Mouse (Mus musculus) kidney, embryonic 14.5 days (tissue): ENCODE data around the gene Schip1. TPM values are rescaled to one million over a fixed set of nuclear protein-coding genes. Genes with fewer than 3 reads are reported as not detected.
A peak's percentile ranks its signal among the peaks of the same experiment; 100 is the strongest.

ENCODE experiments used
- ATAC-seq: fragments of 200-750 bp; cut with Nextera tagmentation; 2 replicates; pipeline ENCODE4 v1.8.0; 2017; ENCODE audit warnings: moderate number of reproducible peaks, mild to moderate bottlenecking, moderate TSS enrichment, moderate library complexity; ENCODE audit not compliant: low FRiP score, low TSS enrichment
- H3K27ac ChIP-seq: fragments of 300-500 bp; sonication (generic); 2 replicates; pipeline ENCODE4 v1.5.1; 2014; ENCODE audit warnings: low read depth, mild to moderate bottlenecking, low read length, moderate library complexity, mixed read lengths
- H3K27me3 ChIP-seq: fragments of 300-500 bp; sonication (generic); 2 replicates; pipeline ENCODE4 v1.6.1; 2014; ENCODE audit warnings: mild to moderate bottlenecking, low read length; ENCODE audit not compliant: control insufficient read depth, insufficient read depth
- H3K36me3 ChIP-seq: fragments of 300-500 bp; sonication (generic); 2 replicates; pipeline ENCODE4 v1.6.1; 2014; ENCODE audit warnings: low read length, mixed read lengths; ENCODE audit not compliant: control insufficient read depth, insufficient read depth
- H3K4me1 ChIP-seq: fragments of 300-500 bp; sonication (generic); 2 replicates; pipeline ENCODE4 v1.6.1; 2014; ENCODE audit warnings: low read length, mixed read lengths; ENCODE audit not compliant: control insufficient read depth, insufficient read depth
- H3K4me2 ChIP-seq: fragments of 300-500 bp; sonication (generic); replicated peaks from 2 replicates; pipeline ENCODE4 v1.6.1; 2014; ENCODE audit warnings: low read depth, mild to moderate bottlenecking, low read length
- H3K4me3 ChIP-seq: fragments of 300-500 bp; sonication (generic); 2 replicates; pipeline ENCODE4 v1.5.1; 2014; ENCODE audit warnings: mild to moderate bottlenecking, low read length
- H3K9ac ChIP-seq: fragments of 300-500 bp; sonication (generic); 2 replicates; pipeline ENCODE4 v1.6.1; 2014; ENCODE audit warnings: low read depth, mild to moderate bottlenecking, low read length, moderate library complexity
- H3K9me3 ChIP-seq: fragments of 300-500 bp; sonication (generic); 2 replicates; pipeline ENCODE4 v1.6.1; 2016; ENCODE audit warnings: low read length; ENCODE audit not compliant: control insufficient read depth
- WGBS: fragments of 180-500 bp; shearing (Covaris S2); extraction: QIAGEN DNeasy Blood & Tissue Kit; methylation state at CpG from one replicate; pipeline ENCODE4 v1.1.7; 2014; 5-methylcytosine and 5-hydroxymethylcytosine counted together
- polyA plus RNA-seq: library from polyadenylated mRNA; unstranded; fragments of >200 nt; fragmentation: Nextera tagmentation; extraction: Ambion mirVana; gene quantifications from 2 replicates; pipeline ENCODE4 v1.2.1, GENCODE M21; 2014

The Schip1 gene
- polyA plus RNA-seq, 1 experiment from 2014 or later = 50.1 TPM

DNA sequence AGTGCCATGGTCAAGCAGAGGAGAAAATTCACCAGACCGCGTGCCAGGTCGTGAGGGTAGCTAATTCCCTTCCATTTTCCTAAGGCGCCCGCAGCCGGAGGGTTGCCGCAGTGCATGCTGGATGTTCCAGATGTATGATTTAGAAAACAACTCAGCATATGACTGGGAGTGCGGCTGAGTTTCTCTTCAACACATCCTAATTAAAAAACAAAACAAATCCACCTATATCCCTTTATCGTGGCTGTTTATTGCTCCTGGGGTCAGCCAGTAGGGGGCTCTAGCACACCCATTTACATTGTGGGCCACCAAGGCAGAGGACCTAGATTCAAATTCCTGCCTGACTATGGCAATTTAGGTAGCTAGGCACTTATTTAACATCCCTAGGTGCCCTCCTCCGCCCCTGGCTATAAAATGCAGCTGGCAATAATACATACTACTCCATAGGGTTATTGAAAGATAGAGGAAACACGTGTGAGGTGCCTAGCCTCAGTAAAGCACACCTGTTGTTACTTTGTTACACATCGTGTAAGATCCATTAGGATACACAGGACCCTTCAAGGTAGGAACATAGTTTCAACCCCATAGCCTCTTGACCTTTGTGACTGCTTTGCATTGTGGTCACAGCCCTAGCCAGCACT, 517.6 kb downstream of the Schip1 start:
- no peak overlapping the region for H3K9ac ChIP-seq
- no peak overlapping the region for H3K4me3 ChIP-seq
- 78% methylated on average over 12 of the region's 12 CpGs for WGBS
- no peaks in the 10 kb centered on the region for H3K36me3 ChIP-seq
- H3K27me3 ChIP-seq = no peaks in the 10 kb centered on the region
- no peaks in the 10 kb centered on the region for H3K9me3 ChIP-seq
- H3K4me1 ChIP-seq = peaks cover 26% of the 10 kb centered on the region
- no peak overlapping the region for H3K4me2 ChIP-seq
- 0 out of 2 replicates have a peak, but pooled peaks have one; percentile 10 for ATAC-seq
- H3K27ac ChIP-seq = peak overlapping the region; percentile 2; the same call in 1 of the 2 replicates

DNA sequence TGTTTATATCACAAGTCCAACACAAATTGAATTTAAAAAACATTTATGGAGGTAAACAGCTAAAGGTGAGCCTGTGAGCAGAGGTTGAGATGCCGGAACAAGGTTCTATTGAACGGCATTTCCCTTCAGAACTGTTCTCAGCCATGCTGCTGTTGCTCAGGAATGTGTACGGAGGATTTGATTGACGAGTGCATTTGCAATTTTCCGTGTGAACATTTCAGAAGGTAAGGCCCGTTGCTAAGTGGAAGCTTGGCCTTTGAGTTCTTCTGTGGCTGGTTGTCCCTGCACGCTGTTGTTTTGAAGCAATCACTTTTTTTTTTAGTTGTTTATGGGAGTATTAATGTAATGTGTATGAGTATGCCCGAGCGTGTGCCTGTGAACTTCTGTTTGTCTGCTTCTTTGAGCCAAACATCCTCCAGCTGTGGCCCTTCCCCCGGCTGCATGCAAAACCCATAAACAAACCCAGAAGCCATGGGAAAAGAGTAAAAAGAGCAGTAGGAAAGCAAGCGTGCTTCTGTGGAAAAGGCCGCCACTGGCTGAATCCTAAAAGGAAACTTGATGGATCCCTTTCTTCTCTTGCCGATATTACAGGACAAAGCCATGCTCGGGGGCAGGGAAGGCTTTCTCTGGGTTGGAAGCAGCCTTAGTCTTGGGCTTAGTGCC, 518.6 kb downstream of the Schip1 start:
- Histone ChIP-seq H3K4me1 (peaks cover 29% of the 10 kb centered on the region), H3K27me3 (no peaks in the 10 kb centered on the region), H3K9ac (no peak overlapping the region; the same call in 1 of the 2 replicates), H3K4me3 (no peak overlapping the region), H3K9me3 (no peaks in the 10 kb centered on the region), H3K27ac (peak overlapping the region; percentile 80; the same call in 1 of the 2 replicates), H3K4me2 (peak overlapping the region; percentile 15; the same call in 1 of the 2 replicates), H3K36me3 (no peaks in the 10 kb centered on the region)
- ATAC-seq = no peak
- 29% methylated on average over 14 of the region's 14 CpGs for WGBS

DNA sequence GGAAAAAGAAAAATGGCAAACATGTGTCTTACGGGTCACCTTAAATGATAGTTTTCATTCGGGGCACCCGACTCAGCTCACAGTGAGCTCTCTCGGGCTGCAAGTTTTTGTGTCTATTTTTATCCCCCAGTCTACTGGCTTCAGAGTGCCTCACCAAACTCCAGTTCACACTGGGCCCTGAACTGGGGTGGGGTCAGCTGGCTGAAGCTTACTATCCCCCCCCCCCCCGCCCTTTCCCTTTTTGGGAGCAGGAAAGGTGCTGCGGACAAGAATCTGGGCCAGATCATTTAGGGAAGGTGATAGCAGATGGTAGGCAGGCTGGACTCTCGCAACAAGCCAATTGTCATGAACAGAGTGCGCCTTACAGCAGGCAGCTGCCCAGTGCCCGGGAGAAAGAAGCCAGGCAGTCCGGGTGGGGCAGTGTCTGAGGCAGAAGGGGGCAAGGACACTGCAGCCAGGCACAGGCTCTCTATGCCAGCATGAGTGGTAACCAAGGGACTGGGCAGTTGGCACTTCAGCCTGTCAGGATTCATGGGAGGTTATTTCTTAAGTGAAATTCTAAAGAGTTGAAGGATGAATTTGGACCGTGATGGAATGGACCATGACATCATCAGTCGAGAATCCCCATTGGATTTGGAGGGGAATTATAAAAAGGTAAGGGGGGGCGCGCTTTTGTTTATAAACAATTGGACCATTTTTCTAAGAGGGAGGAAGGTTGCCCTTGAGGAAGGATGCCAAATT, 519.3 kb downstream of the Schip1 start:
- H3K4me3 ChIP-seq = no peak overlapping the region
- no peaks in the 10 kb centered on the region for H3K36me3 ChIP-seq
- WGBS = 63% methylated on average over 13 of the region's 14 CpGs
- H3K27ac ChIP-seq = peak overlapping the region; percentile 80; the same call in 1 of the 2 replicates
- H3K9ac ChIP-seq = no peak overlapping the region
- ATAC-seq = no peak
- peaks cover 30% of the 10 kb centered on the region for H3K4me1 ChIP-seq
- H3K4me2 ChIP-seq = no peak overlapping the region; the same call in 1 of the 2 replicates
- no peaks in the 10 kb centered on the region for H3K27me3 ChIP-seq
- H3K9me3 ChIP-seq = no peaks in the 10 kb centered on the region

DNA sequence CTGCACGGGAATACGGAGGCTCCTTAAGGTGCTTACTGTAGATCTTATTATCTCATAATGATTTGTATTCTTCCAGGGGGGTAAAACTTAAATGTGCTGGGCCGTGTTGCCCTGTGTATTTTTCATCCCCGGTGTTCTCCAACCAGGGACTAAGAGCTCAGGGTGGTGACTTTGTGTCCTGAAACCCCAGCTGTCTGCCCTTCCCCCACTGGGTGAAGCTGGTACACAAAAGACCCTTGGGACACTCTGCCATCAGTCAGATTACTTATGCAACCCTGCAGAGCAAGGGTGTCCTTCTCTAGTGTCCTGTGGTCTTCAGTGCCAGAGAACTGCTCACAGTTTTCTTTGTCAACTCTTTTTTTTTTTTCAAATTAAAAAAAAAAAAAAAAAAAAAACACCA, 520.6 kb downstream of the Schip1 start:
- Histone ChIP-seq H3K9ac (no peak overlapping the region), H3K9me3 (no peaks in the 10 kb centered on the region), H3K27me3 (no peaks in the 10 kb centered on the region), H3K4me3 (no peak overlapping the region), H3K4me2 (no peak overlapping the region), H3K27ac (no peak overlapping the region), H3K4me1 (peaks cover 32% of the 10 kb centered on the region), H3K36me3 (no peaks in the 10 kb centered on the region)
- 92% methylated on average over 4 of the region's 4 CpGs for WGBS
- no peak for ATAC-seq

DNA sequence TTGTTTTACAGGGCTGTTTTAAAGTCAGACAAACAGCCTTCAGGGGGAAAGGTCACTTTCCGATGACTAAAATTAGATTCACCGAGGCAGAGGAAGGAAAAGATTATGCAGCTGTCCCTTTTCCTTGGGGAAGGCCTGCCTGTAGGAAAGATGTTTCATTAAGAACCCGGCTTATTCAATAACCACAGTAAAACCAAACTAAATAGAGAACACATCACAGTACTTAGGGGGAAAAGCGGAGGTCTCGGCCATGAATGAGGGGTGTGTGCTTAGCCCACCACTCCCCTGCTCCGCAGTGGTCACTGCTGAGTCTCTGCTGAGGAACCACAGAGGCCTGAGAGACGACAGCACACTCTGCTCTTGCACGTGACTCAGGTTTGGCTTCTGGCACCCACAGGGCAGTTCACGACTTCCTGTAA, 522.1 kb downstream of the Schip1 start:
- Histone ChIP-seq H3K9me3 (no peaks in the 10 kb centered on the region), H3K4me2 (no peak overlapping the region), H3K36me3 (no peaks in the 10 kb centered on the region), H3K9ac (no peak overlapping the region; the same call in 1 of the 2 replicates), H3K27me3 (no peaks in the 10 kb centered on the region), H3K4me3 (no peak overlapping the region), H3K4me1 (peaks cover 32% of the 10 kb centered on the region), H3K27ac (peak overlapping the region; percentile 51; the same call in 1 of the 2 replicates)
- 26% methylated on average over 9 of the region's 9 CpGs for WGBS
- peak; percentile 40; the same call in 1 of the 2 replicates for ATAC-seq

DNA sequence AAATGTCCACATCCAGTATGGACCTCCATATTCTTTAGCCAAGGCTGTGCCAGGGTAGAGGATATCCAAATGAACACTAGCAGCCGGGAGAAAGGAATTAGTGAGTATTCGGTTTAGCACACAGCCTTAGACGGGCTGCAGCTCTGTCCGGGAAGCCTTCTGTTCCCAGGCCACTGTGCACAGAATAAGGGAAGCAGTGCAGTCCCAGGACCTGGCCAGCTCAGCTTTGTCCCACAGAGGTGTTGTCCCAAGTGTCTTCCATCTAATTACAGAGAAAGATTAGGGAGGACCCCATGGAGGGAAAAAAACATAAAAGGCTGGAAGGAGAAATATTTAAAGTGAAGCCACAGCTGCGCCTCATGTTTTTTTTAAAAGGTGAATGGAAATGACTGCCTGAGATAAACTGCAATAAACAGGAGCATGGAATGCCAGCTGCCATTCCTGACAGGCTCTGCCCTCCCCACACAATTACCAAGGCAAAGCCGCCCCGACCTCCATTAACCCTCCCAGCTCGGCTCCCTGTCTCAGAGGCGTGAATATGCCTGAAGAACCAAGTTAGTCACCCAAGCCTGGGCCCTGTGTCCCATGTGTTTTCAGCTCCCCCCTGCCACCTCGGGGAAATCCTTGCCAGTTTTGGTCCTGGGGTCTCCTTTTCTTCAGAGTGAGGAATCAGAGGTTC, 523.1 kb downstream of the Schip1 start:
- Histone ChIP-seq H3K4me2 (no peak overlapping the region), H3K27ac (no peak overlapping the region; the same call in 1 of the 2 replicates), H3K9me3 (no peaks in the 10 kb centered on the region), H3K36me3 (no peaks in the 10 kb centered on the region), H3K27me3 (no peaks in the 10 kb centered on the region), H3K9ac (no peak overlapping the region), H3K4me3 (no peak overlapping the region), H3K4me1 (peaks cover 32% of the 10 kb centered on the region)
- no peak for ATAC-seq
- 45% methylated on average over 10 of the region's 10 CpGs for WGBS

DNA sequence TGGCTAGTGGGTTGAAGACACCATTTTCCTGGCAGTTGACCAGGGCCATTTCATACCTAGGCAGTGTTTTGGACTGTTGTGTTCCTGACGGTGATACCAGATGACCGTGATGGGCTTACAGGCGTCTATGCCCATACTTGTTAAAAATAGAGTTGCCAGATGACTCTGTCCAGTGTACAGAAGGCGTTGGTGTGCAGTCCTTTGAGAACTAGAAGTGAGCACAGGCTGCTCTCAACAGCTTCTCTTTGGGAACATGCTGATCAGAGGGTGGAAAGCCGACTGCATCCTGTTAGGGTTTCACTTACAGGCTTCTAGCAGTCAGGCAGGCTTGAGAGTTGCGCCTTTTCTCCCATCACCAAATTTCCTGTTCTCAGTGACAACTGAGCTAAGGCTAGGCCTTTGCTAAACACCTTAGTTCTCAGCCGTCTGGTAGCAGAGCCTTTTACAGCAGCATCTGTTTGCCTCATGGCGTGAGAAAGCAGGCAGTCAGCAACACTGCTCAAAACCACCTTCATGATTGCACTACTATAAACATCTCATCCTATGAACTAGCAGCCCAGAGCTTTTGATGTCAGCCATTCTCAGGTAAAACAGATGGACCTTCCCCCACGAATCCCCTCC, 524.7 kb downstream of the Schip1 start:
- Histone ChIP-seq H3K27me3 (no peaks in the 10 kb centered on the region), H3K9ac (no peak overlapping the region), H3K4me1 (peaks cover 30% of the 10 kb centered on the region), H3K36me3 (no peaks in the 10 kb centered on the region), H3K4me3 (no peak overlapping the region), H3K4me2 (no peak overlapping the region), H3K27ac (no peak overlapping the region), H3K9me3 (no peaks in the 10 kb centered on the region)
- WGBS = 69% methylated on average over 9 of the region's 9 CpGs
- no peak for ATAC-seq

DNA sequence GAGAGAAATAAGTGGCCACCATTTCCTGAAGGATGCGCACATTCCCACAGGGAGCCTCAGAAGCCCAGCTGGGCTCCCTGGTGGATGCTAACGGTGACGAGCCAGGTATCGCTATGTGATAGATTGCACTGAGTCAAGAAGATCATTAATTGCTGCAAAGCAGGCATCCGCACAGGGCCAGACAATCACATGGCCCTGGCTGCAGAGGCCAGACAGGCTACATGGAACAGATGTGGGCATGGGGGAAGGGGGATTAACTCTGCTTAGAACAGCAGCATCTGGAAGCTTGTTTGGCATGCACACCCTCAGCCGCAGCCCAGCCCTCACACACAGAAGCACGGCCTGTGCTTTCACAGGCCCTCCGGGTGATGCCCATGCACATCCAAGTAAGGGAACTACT, 525.8 kb downstream of the Schip1 start:
- H3K9ac ChIP-seq = no peak overlapping the region
- ATAC-seq = no peak
- no peak overlapping the region for H3K27ac ChIP-seq
- no peak overlapping the region for H3K4me2 ChIP-seq
- no peak overlapping the region for H3K4me3 ChIP-seq
- no peaks in the 10 kb centered on the region for H3K27me3 ChIP-seq
- H3K4me1 ChIP-seq = peaks cover 30% of the 10 kb centered on the region
- H3K36me3 ChIP-seq = no peaks in the 10 kb centered on the region
- no peaks in the 10 kb centered on the region for H3K9me3 ChIP-seq
- 55% methylated on average over 8 of the region's 8 CpGs for WGBS
